Mouse (Mus musculus): ENCODE results near the gene Spef1. TPM values are rescaled to one million over a fixed set of nuclear protein-coding genes. Genes with fewer than 3 reads are reported as not detected.

Gene Spef1
- polyA plus RNA-seq, 2 experiments: 6.7 to 16.3 TPM

GRCm38 (mm10) chr2:131186343-131186742 lies 739 bp downstream of the Spef1 start:
- H3K4me2 ChIP-seq (replicated peaks; ENCODE audit: low read depth, low read length, severe bottlenecking): peak overlapping the region; percentile 66
- ATAC-seq (ENCODE audit: low FRiP score, low read depth) (no peak), DNase-seq (ENCODE audit: low spot score) (no peak)
- H3K9me3 ChIP-seq (ENCODE audit: control insufficient read depth, low read length): no peaks in the 10 kb centered on the region
- peak overlapping the region; percentile 59 for H3K4me3 ChIP-seq (replicated peaks; ENCODE audit: low read length)
- H3K27ac ChIP-seq (replicated peaks; ENCODE audit: low read depth, low read length): peak overlapping the region; percentile 70; the same call in 1 of the 2 replicates
- H3K4me1 ChIP-seq (ENCODE audit: control insufficient read depth, insufficient read depth, low read length): peaks cover 17% of the 10 kb centered on the region
- WGBS: 3% methylated on average over 14 of the region's 14 CpGs
- no peak for TF ChIP-seq POLR2A (IDR thresholded peaks at IDR 0.05; ENCODE audit: borderline replicate concordance, extremely low read depth, insufficient read depth, insufficient read length)
- no peaks in the 10 kb centered on the region for H3K27me3 ChIP-seq (ENCODE audit: control insufficient read depth, insufficient read depth, low read length)
- peak overlapping the region; percentile 64 for H3K9ac ChIP-seq (ENCODE audit: low read depth, low read length, severe bottlenecking)
- H3K36me3 ChIP-seq (ENCODE audit: control insufficient read depth, insufficient read depth, low read length): peaks cover 13% of the 10 kb centered on the region; the same call in 1 of the 2 replicates

GRCm38 (mm10) chr2:131179990-131180587 lies 7.0 kb downstream of the Spef1 start, which contains the start of gene Cenpb:
TSS of gene Cenpb (minus strand) at chr2:131180067.
- Histone ChIP-seq H3K9me3 (ENCODE audit: control insufficient read depth, low read length) (no peaks in the 10 kb centered on the region), H3K4me3 (replicated peaks; ENCODE audit: low read length) (peak within 1 kb of the TSS; percentile 58), H3K9ac (ENCODE audit: low read depth, low read length, severe bottlenecking) (peak within 1 kb of the TSS; percentile 89), H3K27ac (replicated peaks; ENCODE audit: low read depth, low read length) (peak within 1 kb of the TSS; percentile 93), H3K36me3 (ENCODE audit: control insufficient read depth, insufficient read depth, low read length) (peaks cover 18% of the 10 kb centered on the region; the same call in 1 of the 2 replicates), H3K27me3 (ENCODE audit: control insufficient read depth, insufficient read depth, low read length) (no peaks in the 10 kb centered on the region), H3K4me2 (replicated peaks; ENCODE audit: low read depth, low read length, severe bottlenecking) (peak within 1 kb of the TSS; percentile 96), H3K4me1 (ENCODE audit: control insufficient read depth, insufficient read depth, low read length) (peaks cover 25% of the 10 kb centered on the region)
- ATAC-seq (ENCODE audit: low FRiP score, low read depth): peak; percentile 90
- 4% methylated on average over 32 of the region's 57 CpGs for WGBS
- peak; percentile 76 for DNase-seq (ENCODE audit: low spot score)
- TF ChIP-seq POLR2A (IDR thresholded peaks at IDR 0.05; ENCODE audit: borderline replicate concordance, extremely low read depth, insufficient read depth, insufficient read length): no peak

- no peak for TF ChIP-seq POLR2A (IDR thresholded peaks at IDR 0.05; ENCODE audit: borderline replicate concordance, extremely low read depth, insufficient read depth, insufficient read length)
- Histone ChIP-seq H3K4me2 (replicated peaks; ENCODE audit: low read depth, low read length, severe bottlenecking) (peak overlapping the region; percentile 96), H3K4me1 (ENCODE audit: control insufficient read depth, insufficient read depth, low read length) (peaks cover 25% of the 10 kb centered on the region), H3K9ac (ENCODE audit: low read depth, low read length, severe bottlenecking) (peak overlapping the region; percentile 89), H3K36me3 (ENCODE audit: control insufficient read depth, insufficient read depth, low read length) (peaks cover 18% of the 10 kb centered on the region; the same call in 1 of the 2 replicates), H3K27me3 (ENCODE audit: control insufficient read depth, insufficient read depth, low read length) (no peaks in the 10 kb centered on the region), H3K4me3 (replicated peaks; ENCODE audit: low read length) (peak overlapping the region; percentile 58), H3K9me3 (ENCODE audit: control insufficient read depth, low read length) (no peaks in the 10 kb centered on the region), H3K27ac (replicated peaks; ENCODE audit: low read depth, low read length) (peak overlapping the region; percentile 93)
- DNase-seq (ENCODE audit: low spot score): peak; percentile 53
- ATAC-seq (ENCODE audit: low FRiP score, low read depth): peak; percentile 77
- WGBS: under 1% methylated on average over 47 of the region's 67 CpGs
These were observed 7.7 kb downstream of the Spef1 start for GRCm38 (mm10) chr2:131179246-131179886.

DNA sequence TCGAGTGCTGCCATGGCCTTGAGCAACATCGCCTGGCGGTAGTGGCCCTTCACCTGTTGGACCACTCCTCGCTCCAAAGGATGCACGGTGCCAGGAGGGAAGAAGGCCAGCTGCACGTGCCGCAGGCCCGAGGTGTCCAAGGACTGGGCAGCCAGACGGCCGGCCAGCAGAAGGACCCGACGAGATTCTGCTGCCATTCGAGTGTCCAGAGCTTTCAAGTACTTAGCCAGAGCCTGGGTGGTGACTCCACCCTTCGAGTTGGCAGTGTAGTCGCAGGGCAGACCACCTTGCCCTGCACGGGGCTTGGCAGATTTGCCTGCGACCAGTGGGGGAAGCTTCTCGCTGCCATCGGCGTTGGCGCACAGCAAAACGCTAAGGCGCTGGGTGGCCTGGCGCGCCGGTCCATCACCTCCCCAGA lies 8.2 kb downstream of the Spef1 start:
- Histone ChIP-seq H3K4me3 (replicated peaks; ENCODE audit: low read length) (peak overlapping the region; percentile 58), H3K4me2 (replicated peaks; ENCODE audit: low read depth, low read length, severe bottlenecking) (peak overlapping the region; percentile 96), H3K27ac (replicated peaks; ENCODE audit: low read depth, low read length) (peak overlapping the region; percentile 93; the same call in 1 of the 2 replicates), H3K9ac (ENCODE audit: low read depth, low read length, severe bottlenecking) (peak overlapping the region; percentile 89), H3K9me3 (ENCODE audit: control insufficient read depth, low read length) (no peaks in the 10 kb centered on the region), H3K36me3 (ENCODE audit: control insufficient read depth, insufficient read depth, low read length) (peaks cover 18% of the 10 kb centered on the region; the same call in 1 of the 2 replicates), H3K27me3 (ENCODE audit: control insufficient read depth, insufficient read depth, low read length) (no peaks in the 10 kb centered on the region), H3K4me1 (ENCODE audit: control insufficient read depth, insufficient read depth, low read length) (peaks cover 25% of the 10 kb centered on the region)
- ATAC-seq (ENCODE audit: low FRiP score, low read depth) (no peak), DNase-seq (ENCODE audit: low spot score) (no peak)
- WGBS: 37% methylated on average over 23 of the region's 26 CpGs
- TF ChIP-seq POLR2A (IDR thresholded peaks at IDR 0.05; ENCODE audit: borderline replicate concordance, extremely low read depth, insufficient read depth, insufficient read length): no peak

DNA sequence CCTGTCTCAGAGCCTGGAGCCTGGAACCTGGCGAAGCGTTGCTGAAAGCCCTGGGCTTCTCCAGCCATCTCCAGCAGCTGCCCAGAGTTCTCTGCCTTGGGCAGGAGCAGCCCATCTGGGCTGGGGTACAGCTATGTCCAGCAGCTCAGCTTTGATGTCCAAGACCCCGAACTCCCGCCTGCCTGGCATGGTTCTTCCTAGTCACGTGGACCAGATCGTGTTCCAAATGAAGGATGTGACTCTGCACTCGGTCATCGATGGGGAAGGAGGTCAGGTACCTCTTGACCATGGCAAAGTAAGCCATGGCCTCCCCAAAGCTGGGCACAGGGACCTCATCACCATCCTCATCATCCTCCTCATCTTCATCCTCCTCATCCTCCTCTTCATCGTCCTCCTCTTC lies 9.2 kb downstream of the Spef1 start:
- no peak for ATAC-seq (ENCODE audit: low FRiP score, low read depth)

More for the DNA sequence above, 9.2 kb downstream of the Spef1 start:
- Histone ChIP-seq H3K9ac (ENCODE audit: low read depth, low read length, severe bottlenecking) (peak overlapping the region; percentile 89), H3K27ac (replicated peaks; ENCODE audit: low read depth, low read length) (no peak overlapping the region), H3K4me1 (ENCODE audit: control insufficient read depth, insufficient read depth, low read length) (peaks cover 25% of the 10 kb centered on the region), H3K27me3 (ENCODE audit: control insufficient read depth, insufficient read depth, low read length) (peaks cover 8% of the 10 kb centered on the region; the same call in 1 of the 2 replicates), H3K36me3 (ENCODE audit: control insufficient read depth, insufficient read depth, low read length) (peaks cover 18% of the 10 kb centered on the region; the same call in 1 of the 2 replicates), H3K4me3 (replicated peaks; ENCODE audit: low read length) (peak overlapping the region; percentile 58), H3K4me2 (replicated peaks; ENCODE audit: low read depth, low read length, severe bottlenecking) (peak overlapping the region; percentile 96), H3K9me3 (ENCODE audit: control insufficient read depth, low read length) (no peaks in the 10 kb centered on the region)
- 89% methylated on average over 9 of the region's 9 CpGs for WGBS
- no peak for TF ChIP-seq POLR2A (IDR thresholded peaks at IDR 0.05; ENCODE audit: borderline replicate concordance, extremely low read depth, insufficient read depth, insufficient read length)
- DNase-seq (ENCODE audit: low spot score): no peak

Data from limb, embryonic 14.5 days (tissue).